Mouse (Mus musculus): Measurements from ENCODE around the gene Olfr465-ps1.

Gene Olfr465-ps1

DNA sequence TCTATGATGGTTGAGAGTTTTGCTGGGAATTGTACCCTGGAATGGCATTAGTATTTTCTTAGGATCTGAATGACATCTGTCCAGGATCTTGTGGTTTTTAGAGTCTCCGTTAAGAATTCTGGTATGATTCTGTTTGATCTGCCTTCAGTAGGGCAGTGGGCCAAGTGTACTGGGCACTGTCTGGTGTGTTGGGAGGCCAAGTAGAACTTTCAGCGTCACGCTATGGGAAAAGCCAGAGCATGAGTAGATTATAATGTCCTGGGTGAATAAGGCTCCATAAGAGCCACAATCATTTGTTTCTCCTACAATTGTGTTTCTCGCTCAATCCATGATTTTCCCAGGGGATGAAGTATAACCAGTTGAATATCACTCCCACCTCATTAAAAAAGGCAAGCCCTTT is at the start of gene Olfr465-ps1:
Olfr465-ps1 (plus strand) TSS at position 301 of the 400 bp plus-strand sequence.
- in situ Hi-C loops (cut with MboI, MseI): no loop called here

- in situ Hi-C loops (cut with MboI, MseI): no loop called here
Observed at GRCm38 (mm10) chr13:65095923-65096322, 42.0 kb upstream of the Olfr465-ps1 start.

DNA sequence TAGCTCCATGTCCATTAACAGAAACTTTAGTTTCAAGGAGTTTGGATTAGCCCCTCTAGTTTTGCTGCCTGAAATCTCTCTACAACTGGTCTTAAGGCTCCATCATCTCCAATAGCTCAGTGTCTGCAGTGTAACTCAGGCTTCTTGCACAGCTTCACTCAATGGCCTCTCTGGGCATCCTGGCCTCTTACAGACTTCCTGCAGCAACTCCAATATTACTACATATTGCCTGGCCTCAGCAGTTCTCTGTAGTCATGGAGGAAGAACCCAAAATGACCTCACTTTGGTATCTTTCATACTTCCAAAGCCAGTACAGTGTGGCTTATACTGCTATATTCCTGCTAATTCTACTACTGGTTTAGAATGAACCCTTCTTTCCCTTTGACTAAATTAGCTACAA is 40.9 kb upstream of the Olfr465-ps1 start:
- in situ Hi-C loops (cut with MboI, MseI): no loop called here

- in situ Hi-C loops (cut with MboI, MseI): loop anchor here (10.0 to 25.0 kb wide), 2 partner anchors 144 to 788 kb away; partner anchors contain the start of gene Aaed1
Observed at GRCm38 (mm10) chr13:65100678-65101077, 37.2 kb upstream of the Olfr465-ps1 start.

- in situ Hi-C loops (cut with MboI, MseI): loop anchor here (10.0 to 25.0 kb wide), 2 partner anchors 144 to 789 kb away; partner anchors contain the start of gene Aaed1
Observed at GRCm38 (mm10) chr13:65101232-65101631, 36.7 kb upstream of the Olfr465-ps1 start.

DNA sequence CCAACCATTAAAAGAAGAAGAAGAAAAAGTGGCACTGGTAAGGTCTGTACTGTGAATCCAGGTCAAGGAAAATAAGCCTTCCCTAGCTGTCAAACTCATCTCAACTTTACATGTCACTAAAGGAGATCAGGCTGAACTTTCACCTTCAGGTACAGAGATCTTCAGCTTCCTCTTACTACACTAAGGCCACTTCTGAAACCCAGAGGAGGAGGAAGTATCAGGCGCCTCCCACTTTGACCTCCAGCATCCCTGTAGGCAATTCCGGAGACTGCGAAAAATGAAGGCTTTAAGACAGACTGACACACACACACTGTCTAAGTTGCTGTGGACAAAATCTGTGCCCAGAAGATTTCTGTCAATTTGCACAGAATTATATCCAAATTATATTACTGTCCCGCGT is 25.9 kb upstream of the Olfr465-ps1 start:
- in situ Hi-C loops (cut with MboI, MseI): loop anchor here (25.0 kb wide), 1 partner anchor 800 kb away; the partner anchor contains the start of gene Aaed1

DNA sequence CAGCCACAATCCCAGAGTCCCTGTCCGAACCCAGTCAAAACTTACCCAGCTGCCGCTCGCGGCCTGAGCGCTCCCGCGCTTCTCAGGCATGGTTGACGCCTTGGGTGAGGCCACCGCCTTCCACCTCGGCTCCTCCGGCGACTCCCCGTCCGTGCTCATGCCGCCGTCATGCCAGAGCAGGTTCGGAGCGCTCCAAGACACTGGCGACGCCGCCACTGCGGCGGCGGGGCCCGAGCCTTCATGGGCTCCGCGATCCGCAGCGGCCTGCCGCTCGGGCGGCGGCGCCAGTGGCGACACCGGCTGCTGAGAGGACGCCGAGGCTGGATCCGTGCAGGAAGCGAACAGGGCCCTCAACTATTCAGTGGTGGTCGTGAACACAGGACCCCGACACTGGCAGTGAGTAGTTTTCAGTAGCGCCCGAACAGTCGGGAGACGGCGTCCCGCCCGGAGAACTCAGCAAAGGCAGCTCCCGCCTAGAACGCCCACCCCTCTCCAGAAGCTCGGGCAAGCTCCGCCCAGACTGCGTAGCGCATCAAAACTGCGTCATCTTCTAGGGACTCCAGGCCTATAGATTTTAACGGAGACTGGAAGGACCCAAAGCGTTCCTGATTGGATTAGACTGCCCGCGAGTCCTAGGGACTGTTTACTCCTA is 25.3 kb upstream of the Olfr465-ps1 start, which contains the start of gene Mfsd14b:
Mfsd14b (minus strand) TSS at position 517 of the 652 bp plus-strand sequence.
- in situ Hi-C loops (cut with MboI, MseI): loop anchor here (25.0 kb wide), 1 partner anchor 800 kb away; the partner anchor contains the start of gene Aaed1

DNA sequence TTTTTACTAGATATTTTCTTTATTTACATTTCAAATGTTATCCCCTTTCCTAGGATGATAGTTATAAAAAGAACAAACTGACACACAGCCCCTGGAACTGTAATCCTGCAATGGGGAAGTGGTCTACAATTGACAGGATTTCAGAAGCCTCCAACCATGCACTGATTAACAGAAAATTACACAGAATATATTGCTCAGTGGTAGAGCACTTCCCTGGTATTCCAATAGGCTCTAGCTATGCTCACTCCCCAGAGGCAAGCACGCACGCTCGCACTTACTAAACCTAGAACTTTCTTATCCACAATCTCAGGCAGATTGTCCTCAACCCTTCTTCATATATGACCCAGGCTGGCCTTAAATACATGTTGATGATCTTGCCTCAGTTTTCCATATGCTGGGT is 24.6 kb upstream of the Olfr465-ps1 start:
- in situ Hi-C loops (cut with MboI, MseI): loop anchor here (25.0 kb wide), 1 partner anchor 801 kb away; the partner anchor contains the start of gene Aaed1

DNA sequence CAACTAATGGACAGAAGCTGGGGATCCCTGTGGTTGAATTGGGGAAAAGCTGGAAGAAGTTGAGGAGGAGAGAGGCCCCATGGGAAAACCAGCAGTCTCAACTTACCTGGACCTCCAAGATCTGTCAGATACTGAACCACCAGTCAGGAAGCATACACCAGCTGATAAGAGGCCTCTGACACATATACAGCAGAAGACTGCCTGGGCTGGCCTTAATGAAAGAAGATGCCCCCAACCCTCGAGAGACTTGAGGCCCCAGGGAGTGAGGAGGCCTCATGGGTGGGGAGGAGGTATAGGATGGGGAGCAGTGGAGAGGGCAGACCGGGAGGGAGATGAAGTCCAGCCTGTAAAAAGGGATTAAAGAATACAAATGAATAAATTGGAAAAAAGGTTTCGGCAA is 16.9 kb upstream of the Olfr465-ps1 start:
- in situ Hi-C loops (cut with MboI, MseI): loop anchor here (5.0 to 25.0 kb wide), 2 partner anchors 679 to 809 kb away; partner anchors contain the start of gene Aaed1

DNA sequence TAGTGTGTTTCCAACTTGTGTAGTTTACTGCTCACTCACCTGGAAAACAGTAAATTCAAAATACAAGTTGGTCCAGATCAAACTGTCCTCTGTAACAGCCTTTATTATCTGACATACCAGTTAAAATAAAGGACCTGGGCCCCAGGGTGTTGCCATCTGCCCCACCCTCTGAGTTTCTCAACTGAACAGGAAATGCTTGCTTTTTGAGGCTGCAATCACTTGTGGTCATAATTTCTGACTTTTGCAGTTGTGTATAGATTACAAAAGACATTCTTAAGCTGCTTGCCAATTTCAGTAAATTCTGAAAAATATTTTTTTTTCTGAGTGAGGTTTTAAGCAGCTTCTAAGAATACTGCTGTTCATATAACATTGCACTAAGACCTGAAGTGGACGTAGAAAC is 15.8 kb upstream of the Olfr465-ps1 start:
- in situ Hi-C loops (cut with MboI, MseI): loop anchor here (5.0 to 25.0 kb wide), 2 partner anchors 680 to 810 kb away; partner anchors contain the start of gene Aaed1

DNA sequence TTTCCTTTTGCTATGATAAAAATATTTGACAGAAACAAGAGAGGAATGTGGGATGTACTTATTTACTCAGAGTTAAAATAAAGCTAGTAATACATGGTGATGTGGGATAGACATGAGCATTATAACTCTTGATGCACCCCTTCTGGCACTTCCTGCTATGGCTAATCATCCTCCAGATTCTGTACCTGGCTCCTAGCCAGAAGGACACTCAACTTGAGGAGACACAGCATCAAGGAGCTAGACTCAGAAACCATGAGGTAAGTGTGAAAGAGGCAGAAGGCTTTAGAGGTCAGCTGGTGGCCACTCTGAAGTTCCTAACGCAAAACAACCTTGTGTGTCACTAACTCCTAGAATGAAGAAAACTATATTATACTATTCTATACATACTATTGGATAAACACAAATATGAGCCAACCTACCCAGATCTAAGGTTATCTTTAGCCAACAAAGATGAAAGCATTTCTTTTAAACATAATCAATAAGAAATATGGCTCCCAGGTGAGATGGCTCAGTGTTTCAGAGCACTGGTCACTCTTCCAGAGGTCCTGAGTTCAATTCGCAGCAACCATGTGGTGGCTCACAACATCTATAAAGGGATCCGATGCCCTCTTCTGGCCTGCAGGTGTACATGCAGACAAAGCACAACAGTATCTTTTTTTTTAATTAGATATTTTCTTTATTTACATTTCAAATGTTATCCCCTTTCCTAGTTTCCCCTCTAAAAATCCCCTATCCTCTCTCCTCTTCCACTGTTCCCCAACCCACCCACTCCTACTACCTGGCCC is 10.6 kb upstream of the Olfr465-ps1 start:
- in situ Hi-C loops (cut with MboI, MseI): no loop called here

GRCm38 (mm10) chr13:65149940-65150339 is 12.1 kb downstream of the Olfr465-ps1 start, which contains the start of gene Olfr466:
TSS of gene Olfr466 (plus strand) at chr13:65150240.
- in situ Hi-C loops (cut with MboI, MseI): no loop called here

- in situ Hi-C loops (cut with MboI, MseI): no loop called here
Observed at GRCm38 (mm10) chr13:65174102-65174501, 36.2 kb downstream of the Olfr465-ps1 start.

GRCm38 (mm10) chr13:65175734-65176471 is 38.0 kb downstream of the Olfr465-ps1 start:
- in situ Hi-C loops (cut with MboI, MseI): no loop called here

DNA sequence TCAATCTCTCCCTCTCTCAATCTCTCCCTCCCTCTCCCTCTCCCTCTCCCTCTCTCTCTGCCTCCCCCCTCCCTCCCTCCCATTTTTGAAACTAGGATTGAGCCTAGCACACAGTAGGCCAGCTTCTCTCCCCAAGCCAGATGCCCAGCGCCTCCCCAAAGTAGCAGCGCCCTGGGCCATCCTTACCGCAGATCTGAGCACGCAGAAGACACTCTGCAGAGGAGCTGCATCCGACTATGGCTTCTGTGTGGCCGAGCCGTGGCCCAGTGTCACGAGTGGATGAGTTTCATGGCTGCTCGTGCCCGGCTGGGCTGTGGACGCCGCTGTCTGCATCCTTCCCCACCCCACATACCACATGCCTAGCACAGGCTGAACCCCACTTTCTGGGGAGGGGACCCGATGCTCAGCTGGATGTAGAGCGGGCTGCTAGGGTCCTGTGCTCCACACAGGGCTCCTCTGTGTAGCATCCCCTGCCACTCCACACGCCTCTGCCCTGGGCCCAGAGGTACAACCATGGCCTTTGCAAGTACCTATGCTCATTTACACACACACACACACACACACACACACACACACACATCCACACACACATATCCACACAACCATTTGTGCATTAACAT is 38.7 kb downstream of the Olfr465-ps1 start:
- in situ Hi-C loops (cut with MboI, MseI): no loop called here
